Mouse (Mus musculus) liver, embryonic 14.5 days (tissue): ENCODE results near the gene Ubqln5. TPM values are rescaled to one million over a fixed set of nuclear protein-coding genes. Genes with fewer than 3 reads are reported as not detected.

Experiments used
- ATAC-seq: fragments of 200-750 bp; cut with Nextera tagmentation; 2 replicates; pipeline ENCODE4 v1.8.0; 2017; ENCODE audit warnings: moderate number of reproducible peaks, mild to moderate bottlenecking, moderate library complexity; ENCODE audit not compliant: insufficient read depth
- DNase-seq, 3 experiments: peaks; one replicate each; pipeline ENCODE4 v3.0.0-alpha.2; 2012 to 2013; ENCODE audit warnings: low read depth in 3 of 3, low spot score in 3 of 3
- H3K27ac ChIP-seq: fragments of 300-500 bp; sonication (generic); 2 replicates; pipeline ENCODE4 v1.5.1; 2014; ENCODE audit warnings: moderate library complexity, mild to moderate bottlenecking, control low read depth, inconsistent platforms
- H3K27me3 ChIP-seq: fragments of 300-500 bp; sonication (generic); 2 replicates; pipeline ENCODE4 v1.6.1; 2014; ENCODE audit warnings: mild to moderate bottlenecking, low read length, moderate library complexity; ENCODE audit not compliant: control insufficient read depth, insufficient read depth
- H3K36me3 ChIP-seq: fragments of 300-500 bp; sonication (generic); replicated peaks from 2 replicates; pipeline ENCODE4 v1.6.1; 2014; ENCODE audit warnings: low read depth; ENCODE audit not compliant: control insufficient read depth, insufficient read depth
- H3K4me1 ChIP-seq, 2 experiments: fragments of 200-500 bp in 1 of 2; fragments of 300-500 bp in 1 of 2; sonication (generic) in 1 of 2; replicated peaks; 2 replicates each; pipeline ENCODE4 v1.6.1; 2012 to 2014; ENCODE audit warnings: antibody characterized with exemption in 1 of 2, inconsistent platforms in 1 of 2, low read length in 1 of 2; ENCODE audit not compliant: control insufficient read depth in 2 of 2, insufficient read depth in 2 of 2
- H3K4me2 ChIP-seq: fragments of 300-500 bp; sonication (generic); 2 replicates; pipeline ENCODE4 v1.6.1; 2014; ENCODE audit warnings: low read depth, mild to moderate bottlenecking, control low read depth, moderate library complexity
- H3K4me3 ChIP-seq, 2 experiments: fragments of 200-500 bp in 1 of 2; fragments of 300-500 bp in 1 of 2; sonication (generic) in 1 of 2; 2 replicates each; pipeline ENCODE4 v1.5.1; 2012 to 2014; ENCODE audit warnings: low read depth in 2 of 2, low read length in 2 of 2, mild to moderate bottlenecking in 2 of 2, control low read depth in 1 of 2, inconsistent platforms in 1 of 2, moderate library complexity in 1 of 2; ENCODE audit not compliant: insufficient read depth in 1 of 2
- H3K9ac ChIP-seq: fragments of 300-500 bp; sonication (generic); replicated peaks from 2 replicates; pipeline ENCODE4 v1.6.1; 2014; ENCODE audit warnings: mild to moderate bottlenecking, control low read depth, moderate library complexity
- H3K9me3 ChIP-seq: fragments of 300-500 bp; sonication (generic); 2 replicates; pipeline ENCODE4 v1.6.1; 2016; ENCODE audit warnings: low read length, mixed read lengths; ENCODE audit not compliant: control insufficient read depth
- CTCF ChIP-seq: IDR thresholded peaks from 2 replicates; pipeline ENCODE4 v1.5.1; 2016; ENCODE audit warnings: antibody characterized with exemption, low read depth, control low read depth
- EP300 ChIP-seq: IDR thresholded peaks from 2 replicates; pipeline ENCODE4 v1.6.1; 2016; ENCODE audit warnings: antibody characterized with exemption, low read depth
- WGBS: fragments of 180-500 bp; shearing (Covaris S2); extraction: QIAGEN DNeasy Blood & Tissue Kit; methylation state at CpG from one replicate; pipeline ENCODE4 v1.1.7; 2014; ENCODE audit not compliant: insufficient replicate concordance; 5-methylcytosine and 5-hydroxymethylcytosine counted together
- polyA plus RNA-seq, 2 experiments: library from polyadenylated mRNA; depleted of rRNA in 1 of 2; stranded (reverse) in 1 of 2; unstranded in 1 of 2; fragments of >200 nt; fragmentation: Nextera tagmentation in 1 of 2; extraction: Ambion mirVana in 1 of 2; gene quantifications; 2 replicates each; pipeline versions ENCODE4 v1.2.1 to v1.2.3; 2012 to 2014

Gene Ubqln5
- not detected in 2 replicates for polyA plus RNA-seq (2012; rRNA removed)
- not detected in 2 replicates for polyA plus RNA-seq (2014; fragmentation: Nextera tagmentation; extraction: Ambion mirVana)

- no peak within 1 kb of the TSS for H3K4me2 ChIP-seq
- no peaks in the 10 kb centered on the region for H3K9me3 ChIP-seq
- WGBS: 75% methylated on average over 5 of the region's 5 CpGs
- H3K4me1 ChIP-seq: no peaks in the 10 kb centered on the region
- TF ChIP-seq EP300: no peak
- H3K4me3 ChIP-seq: no peak within 1 kb of the TSS
- H3K9ac ChIP-seq: no peak within 1 kb of the TSS
- DNase-seq (no peak), ATAC-seq (no peak)
- no peaks in the 10 kb centered on the region for H3K27me3 ChIP-seq
- H3K27ac ChIP-seq: no peak within 1 kb of the TSS
- no peaks in the 10 kb centered on the region for H3K36me3 ChIP-seq
Observed at GRCm38 (mm10) chr7:104129726-104130125, at the start of gene Ubqln5. Gene Ubqln5, minus strand, starts transcription at chr7:104129826.

DNA sequence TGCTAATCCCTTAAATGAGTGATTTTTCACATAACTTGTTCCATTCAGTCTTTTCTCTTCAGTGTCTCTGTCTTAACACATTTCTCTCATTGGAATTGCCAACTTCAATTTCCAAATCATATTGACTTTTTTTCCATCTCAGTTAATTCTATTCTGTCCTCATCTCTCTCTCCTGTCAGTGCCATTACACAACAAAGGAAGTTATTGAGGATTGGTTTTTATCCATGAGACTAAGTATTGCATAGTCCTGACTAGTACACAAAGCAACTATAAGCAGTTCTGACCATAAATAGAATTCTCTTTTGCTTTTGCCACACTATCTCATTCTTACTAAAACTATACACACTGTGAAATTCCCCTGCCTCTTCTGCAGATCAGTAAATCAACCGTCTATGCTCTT is 49.4 kb upstream of the Ubqln5 start:
- Histone ChIP-seq H3K36me3 (no peaks in the 10 kb centered on the region), H3K4me2 (no peak overlapping the region), H3K4me3 (no peak overlapping the region), H3K4me1 (no peaks in the 10 kb centered on the region), H3K9me3 (no peaks in the 10 kb centered on the region), H3K27ac (no peak overlapping the region), H3K9ac (no peak overlapping the region), H3K27me3 (no peaks in the 10 kb centered on the region)
- 80% methylated on average over 1 of the region's 1 CpGs for WGBS
- no peak for ATAC-seq
- no peak for TF ChIP-seq CTCF
- TF ChIP-seq EP300: no peak
- no peak for DNase-seq

- no peak overlapping the region for H3K4me2 ChIP-seq
- 50% methylated on average over 5 of the region's 5 CpGs for WGBS
- no peak overlapping the region for H3K4me3 ChIP-seq
- no peaks in the 10 kb centered on the region for H3K4me1 ChIP-seq
- ATAC-seq (no peak), DNase-seq (no peak)
- H3K9me3 ChIP-seq: no peaks in the 10 kb centered on the region
- no peak overlapping the region for H3K9ac ChIP-seq
- H3K36me3 ChIP-seq: no peaks in the 10 kb centered on the region
- TF ChIP-seq CTCF (no peak), EP300 (no peak)
- H3K27me3 ChIP-seq: no peaks in the 10 kb centered on the region
- no peak overlapping the region for H3K27ac ChIP-seq
Observed at GRCm38 (mm10) chr7:104178422-104179054, 48.9 kb upstream of the Ubqln5 start.

GRCm38 (mm10) chr7:104175085-104175484 is 45.5 kb upstream of the Ubqln5 start:
- Histone ChIP-seq H3K36me3 (no peaks in the 10 kb centered on the region), H3K4me2 (no peak overlapping the region), H3K9me3 (no peaks in the 10 kb centered on the region), H3K9ac (no peak overlapping the region), H3K4me1 (no peaks in the 10 kb centered on the region), H3K27ac (no peak overlapping the region), H3K27me3 (no peaks in the 10 kb centered on the region), H3K4me3 (no peak overlapping the region)
- ATAC-seq (no peak), DNase-seq (no peak)
- no peak for TF ChIP-seq CTCF
- no peak for TF ChIP-seq EP300
- 52% methylated on average over 1 of the region's 1 CpGs for WGBS

DNA sequence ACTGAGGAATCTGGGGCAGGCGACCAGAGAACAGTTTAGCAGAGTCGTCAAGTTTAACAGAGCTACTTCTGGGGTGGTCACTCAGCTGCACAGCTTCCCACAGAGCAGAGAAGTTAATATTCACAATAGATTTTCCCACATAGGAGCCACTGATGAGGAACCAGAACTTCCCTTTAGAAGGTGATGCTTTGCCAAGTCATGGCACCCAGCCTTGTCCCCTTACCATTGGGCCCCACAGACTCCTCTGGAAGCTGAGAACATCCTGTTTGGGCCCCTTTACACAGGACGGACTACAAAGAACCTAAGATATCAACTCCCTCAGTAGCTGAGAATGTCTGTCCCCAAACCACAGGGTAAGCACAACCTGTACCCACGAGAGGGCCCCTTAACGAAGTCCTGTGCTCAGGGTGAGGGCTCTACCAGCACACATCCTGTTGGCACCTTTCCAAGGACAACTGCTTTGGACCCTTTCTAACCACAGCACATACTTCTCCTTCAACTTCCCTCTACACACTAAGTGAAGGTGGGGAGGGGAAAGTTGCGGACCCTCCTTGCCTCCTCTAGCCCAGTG is 40.1 kb upstream of the Ubqln5 start:
- ATAC-seq: peak; percentile 45; the same call in 1 of the 2 replicates

More for the DNA sequence above, 40.1 kb upstream of the Ubqln5 start:
- Histone ChIP-seq H3K27me3 (no peaks in the 10 kb centered on the region), H3K4me3 (no peak overlapping the region), H3K36me3 (no peaks in the 10 kb centered on the region), H3K4me1 (no peaks in the 10 kb centered on the region), H3K27ac (no peak overlapping the region), H3K4me2 (no peak overlapping the region), H3K9ac (no peak overlapping the region), H3K9me3 (no peaks in the 10 kb centered on the region)
- TF ChIP-seq EP300: no peak
- TF ChIP-seq CTCF: no peak
- DNase-seq: no peak
- WGBS: 13% methylated on average over 6 of the region's 6 CpGs
